ENCODE assay signal across 8 mouse cellular contexts in genomic region chr7:29155838-29156782, GRCm38 (mm10). TPM values are rescaled to one million over a fixed set of nuclear protein-coding genes. Genes with fewer than 3 reads are reported as not detected.
A peak's percentile ranks its signal among the peaks of the same experiment; 100 is the strongest.
DNase-seq lines count a peak whose midpoint lies in the region; ATAC-seq and TF ChIP-seq lines count a peak whose summit lies in the region.

Gene Fam98c, minus strand, starts transcription at chr7:29156234.

- TF ChIP-seq CTCF in kidney, postnatal 0 days (IDR thresholded peaks at IDR 0.05; ENCODE audit: low read depth), result peak; percentile 54; the same call in 1 of the 2 replicates

- peaks cover 3% of the 10 kb centered on the region; the same call in 1 of the 2 replicates for H3K4me1 ChIP-seq in heart, embryonic 12.5 days (replicated peaks)
- H3K4me1 ChIP-seq in kidney, postnatal 0 days (replicated peaks; ENCODE audit: insufficient read depth, low read length), result 0 out of 2 replicates have a peak, but pooled peaks cover 3% of the 10 kb centered on the region
- H3K4me1 ChIP-seq in liver, embryonic 11.5 days (replicated peaks; ENCODE audit: control insufficient read depth, insufficient read depth, low read length), result no peaks in the 10 kb centered on the region; the same call in 1 of the 2 replicates
- H3K4me1 ChIP-seq in stomach, embryonic 14.5 days (ENCODE audit: control insufficient read depth, insufficient read depth, low read length), result peaks cover 7% of the 10 kb centered on the region; the same call in 1 of the 2 replicates

- DNase-seq in CD4-positive, CD25-positive, alpha-beta regulatory T cell, adult 2 months (ENCODE audit: low read depth, low spot score), result peak; percentile 89
- DNase-seq in brain, embryonic 18.5 days (ENCODE audit: low read depth, low spot score), result peak; percentile 56
- DNase-seq in kidney, postnatal 0 days (ENCODE audit: low spot score), result peak; percentile 93
- peak; percentile 80 for DNase-seq in liver, embryonic 11.5 days (ENCODE audit: low spot score)
- DNase-seq in naive thymus-derived CD4-positive, alpha-beta T cell, adult 2 months (ENCODE audit: low read depth), result peak; percentile 86

- peak within 1 kb of the TSS; percentile 91 for H3K4me3 ChIP-seq in heart, embryonic 12.5 days
- H3K4me3 ChIP-seq in kidney, postnatal 0 days (replicated peaks; ENCODE audit: low read depth, low read length), result peak within 1 kb of the TSS; percentile 86
- H3K4me3 ChIP-seq in liver, embryonic 11.5 days (ENCODE audit: low read depth, low read length), result peak within 1 kb of the TSS; percentile 75
- peak within 1 kb of the TSS; percentile 85 for H3K4me3 ChIP-seq in stomach, embryonic 14.5 days (ENCODE audit: low read depth, low read length)

- H3K9ac ChIP-seq in heart, embryonic 12.5 days, result peak within 1 kb of the TSS; percentile 88
- H3K9ac ChIP-seq in kidney, postnatal 0 days (ENCODE audit: low read depth, low read length), result peak within 1 kb of the TSS; percentile 82
- peak within 1 kb of the TSS; percentile 82 for H3K9ac ChIP-seq in liver, embryonic 11.5 days (ENCODE audit: low read depth, low read length)
- H3K9ac ChIP-seq in stomach, embryonic 14.5 days (replicated peaks; ENCODE audit: low read depth, low read length), result peak within 1 kb of the TSS; percentile 61

- peaks cover 6% of the 10 kb centered on the region; the same call in 1 of the 2 replicates for H3K9me3 ChIP-seq in heart, embryonic 12.5 days (replicated peaks)
- H3K9me3 ChIP-seq in kidney, postnatal 0 days (replicated peaks; ENCODE audit: low read length), result no peaks in the 10 kb centered on the region
- no peaks in the 10 kb centered on the region for H3K9me3 ChIP-seq in liver, embryonic 11.5 days (ENCODE audit: control insufficient read depth, low read length)
- no peaks in the 10 kb centered on the region for H3K9me3 ChIP-seq in stomach, embryonic 14.5 days (ENCODE audit: control insufficient read depth, low read depth, low read length)

- peaks cover 41% of the 10 kb centered on the region for H3K27me3 ChIP-seq in heart, embryonic 12.5 days (replicated peaks)
- H3K27me3 ChIP-seq in kidney, postnatal 0 days (ENCODE audit: insufficient read depth, low read length), result peaks cover 5% of the 10 kb centered on the region; the same call in 1 of the 2 replicates
- peaks cover 14% of the 10 kb centered on the region for H3K27me3 ChIP-seq in liver, embryonic 11.5 days (replicated peaks; ENCODE audit: control insufficient read depth, insufficient read depth, low read length)
- H3K27me3 ChIP-seq in stomach, embryonic 14.5 days (ENCODE audit: control insufficient read depth, insufficient read depth, low read length), result 0 out of 2 replicates have a peak, but pooled peaks cover 6% of the 10 kb centered on the region

- H3K27ac ChIP-seq in heart, embryonic 12.5 days (ENCODE audit: poor library complexity, severe bottlenecking), result peak within 1 kb of the TSS; percentile 76
- peak within 1 kb of the TSS; percentile 90 for H3K27ac ChIP-seq in kidney, postnatal 0 days
- peak within 1 kb of the TSS; percentile 53 for H3K27ac ChIP-seq in liver, embryonic 11.5 days (ENCODE audit: low read depth, low read length)
- peak within 1 kb of the TSS; percentile 85; the same call in 1 of the 2 replicates for H3K27ac ChIP-seq in stomach, embryonic 14.5 days (ENCODE audit: low read length)

- peak within 1 kb of the TSS; percentile 97 for H3K4me2 ChIP-seq in heart, embryonic 12.5 days
- peak within 1 kb of the TSS; percentile 98 for H3K4me2 ChIP-seq in kidney, postnatal 0 days (ENCODE audit: low read length)
- H3K4me2 ChIP-seq in liver, embryonic 11.5 days, result peak within 1 kb of the TSS; percentile 95
- peak within 1 kb of the TSS; percentile 95 for H3K4me2 ChIP-seq in stomach, embryonic 14.5 days (replicated peaks; ENCODE audit: low read depth, low read length)

- WGBS in heart, embryonic 12.5 days, result 4% methylated on average over 60 of the region's 68 CpGs
- 3% methylated on average over 61 of the region's 68 CpGs for WGBS in kidney, postnatal 0 days
- 2% methylated on average over 67 of the region's 68 CpGs for WGBS in liver, embryonic 11.5 days
- 3% methylated on average over 61 of the region's 68 CpGs for WGBS in stomach, embryonic 14.5 days

- ATAC-seq in erythroid progenitor cell, adult 5-6 weeks (replicated peaks; ENCODE audit: low FRiP score, poor library complexity, severe bottlenecking), result peak; percentile 73; the same call in 1 of the 2 replicates
- ATAC-seq in heart, embryonic 12.5 days (ENCODE audit: insufficient number of reproducible peaks, low FRiP score), result peak; percentile 80
- ATAC-seq in kidney, postnatal 0 days (replicated peaks; ENCODE audit: low FRiP score, low read depth), result peak; percentile 65
- ATAC-seq in liver, embryonic 11.5 days (replicated peaks; ENCODE audit: low FRiP score), result peak; percentile 82
- peak; percentile 81 for ATAC-seq in stomach, embryonic 14.5 days (ENCODE audit: insufficient number of reproducible peaks, insufficient read depth, low FRiP score, low read depth)

- H3K36me3 ChIP-seq in heart, embryonic 12.5 days, result peaks cover 11% of the 10 kb centered on the region
- H3K36me3 ChIP-seq in kidney, postnatal 0 days (ENCODE audit: insufficient read depth, low read length), result 0 out of 2 replicates have a peak, but pooled peaks cover under 1% of the 10 kb centered on the region
- H3K36me3 ChIP-seq in liver, embryonic 11.5 days (ENCODE audit: control insufficient read depth, insufficient read depth, low read length), result peaks cover 2% of the 10 kb centered on the region; the same call in 1 of the 2 replicates
- no peaks in the 10 kb centered on the region for H3K36me3 ChIP-seq in stomach, embryonic 14.5 days (ENCODE audit: control insufficient read depth, insufficient read depth, low read length)

RNA-seq across cellular contexts. Expression of gene Fam98c, which starts in this region (rescaled TPM):
- 6.3 and 13.3 TPM in 2 replicates for total RNA-seq in erythroid progenitor cell, adult 5-6 weeks (2015; ENCODE audit: low replicate concordance)
- total RNA-seq in erythroid progenitor cell, adult 5-6 weeks (2017; ENCODE audit: low replicate concordance), result 2.2 and 2.7 TPM in 2 replicates
- polyA plus RNA-seq in heart, embryonic 12.5 days (2016; fragmentation: Nextera tagmentation; extraction: Ambion mirVana), result 13.5 TPM in 2 replicates
- 27.3 and 30.0 TPM in 2 replicates for polyA plus RNA-seq in kidney, postnatal 0 days (2015; fragmentation: Nextera tagmentation; extraction: Ambion mirVana)
- polyA plus RNA-seq in liver, embryonic 11.5 days (2014; fragmentation: Nextera tagmentation; extraction: Ambion mirVana), result 16.7 and 17.3 TPM in 2 replicates
- 17.7 and 17.8 TPM in 2 replicates for polyA plus RNA-seq in stomach, embryonic 14.5 days (2014; fragmentation: Nextera tagmentation; extraction: Ambion mirVana)

Comparison
In these comparisons a context has a peak if more than half of its experiments do, and no peak if none do; other contexts are left out.
1. Peak in every context shown above with its lines: DNase-seq, ATAC-seq, H3K4me3 ChIP-seq and H3K27ac ChIP-seq.